Mouse (Mus musculus) megakaryocyte, embryonic 14.5 days (primary cell): ENCODE results near the gene Cpne5. TPM values are rescaled to one million over a fixed set of nuclear protein-coding genes. Genes with fewer than 3 reads are reported as not detected.

Experiments used
- H3K27me3 ChIP-seq: replicated peaks from 2 replicates; pipeline ENCODE3; 2012; ENCODE audit warnings: inconsistent platforms
- H3K36me3 ChIP-seq: replicated peaks from 2 replicates; pipeline ENCODE3; 2012; ENCODE audit warnings: low read length, inconsistent platforms, mixed read lengths
- H3K4me1 ChIP-seq: 2 replicates; pipeline ENCODE4 v1.6.1; 2012; ENCODE audit warnings: inconsistent platforms
- H3K4me3 ChIP-seq: replicated peaks from 2 replicates; pipeline ENCODE3; 2012; ENCODE audit warnings: moderate library complexity, mild to moderate bottlenecking, inconsistent platforms
- H3K9me3 ChIP-seq: 2 replicates; pipeline ENCODE4 v1.6.1; 2012; ENCODE audit warnings: inconsistent platforms
- FLI1 ChIP-seq: IDR thresholded peaks from 2 replicates; pipeline ENCODE4 v1.6.1; 2012; ENCODE audit warnings: low read length, inconsistent platforms, mixed read lengths
- GATA1 ChIP-seq: IDR thresholded peaks from 3 replicates; pipeline ENCODE4 v1.6.1; 2012; ENCODE audit warnings: mixed read lengths, low read length, inconsistent platforms, borderline replicate concordance
- polyA plus RNA-seq: library from polyadenylated mRNA; stranded (reverse); fragments of >175 nt; gene quantifications from 2 replicates; pipeline ENCODE4 v1.2.3, GENCODE M21; 2012; ENCODE audit warnings: low replicate concordance; ENCODE audit not compliant: insufficient read depth

The Cpne5 gene
- polyA plus RNA-seq, 1 experiment: 15.2 TPM

GRCm38 (mm10) chr17:29173165-29173564 lies 64.8 kb downstream of the Cpne5 start:
- Histone ChIP-seq H3K4me3 (no peak overlapping the region), H3K4me1 (peaks cover 74% of the 10 kb centered on the region), H3K9me3 (no peaks in the 10 kb centered on the region), H3K27me3 (peaks cover 26% of the 10 kb centered on the region), H3K36me3 (no peaks in the 10 kb centered on the region)
- TF ChIP-seq FLI1: no peak
- no peak for TF ChIP-seq GATA1

GRCm38 (mm10) chr17:29172062-29172461 lies 65.9 kb downstream of the Cpne5 start:
- peaks cover 22% of the 10 kb centered on the region for H3K27me3 ChIP-seq
- peaks cover 85% of the 10 kb centered on the region for H3K4me1 ChIP-seq
- no peaks in the 10 kb centered on the region for H3K9me3 ChIP-seq
- TF ChIP-seq GATA1: no peak
- no peak for TF ChIP-seq FLI1
- peak overlapping the region; percentile 46 for H3K4me3 ChIP-seq
- H3K36me3 ChIP-seq: no peaks in the 10 kb centered on the region

GRCm38 (mm10) chr17:29171001-29171772 lies 66.8 kb downstream of the Cpne5 start:
- peaks cover 85% of the 10 kb centered on the region for H3K4me1 ChIP-seq
- H3K4me3 ChIP-seq: peak overlapping the region; percentile 76
- no peaks in the 10 kb centered on the region for H3K36me3 ChIP-seq
- peaks cover 19% of the 10 kb centered on the region for H3K27me3 ChIP-seq
- TF ChIP-seq FLI1 (no peak), GATA1 (no peak)
- no peaks in the 10 kb centered on the region for H3K9me3 ChIP-seq

GRCm38 (mm10) chr17:29170431-29171000 lies 67.5 kb downstream of the Cpne5 start:
- peak overlapping the region; percentile 76 for H3K4me3 ChIP-seq
- no peaks in the 10 kb centered on the region for H3K36me3 ChIP-seq
- H3K27me3 ChIP-seq: peaks cover 13% of the 10 kb centered on the region
- no peaks in the 10 kb centered on the region for H3K9me3 ChIP-seq
- TF ChIP-seq FLI1: no peak
- no peak for TF ChIP-seq GATA1
- H3K4me1 ChIP-seq: peaks cover 85% of the 10 kb centered on the region

GRCm38 (mm10) chr17:29168996-29169601 lies 68.9 kb downstream of the Cpne5 start:
- Histone ChIP-seq H3K4me3 (peak overlapping the region; percentile 4), H3K9me3 (no peaks in the 10 kb centered on the region), H3K4me1 (peaks cover 92% of the 10 kb centered on the region), H3K36me3 (no peaks in the 10 kb centered on the region), H3K27me3 (peaks cover 10% of the 10 kb centered on the region)
- no peak for TF ChIP-seq GATA1

GRCm38 (mm10) chr17:29168438-29168837 lies 69.5 kb downstream of the Cpne5 start:
- TF ChIP-seq FLI1 (no peak), GATA1 (no peak)
- no peaks in the 10 kb centered on the region for H3K9me3 ChIP-seq
- H3K27me3 ChIP-seq: peaks cover 10% of the 10 kb centered on the region
- no peaks in the 10 kb centered on the region for H3K36me3 ChIP-seq
- H3K4me1 ChIP-seq: peaks cover 99% of the 10 kb centered on the region
- no peak overlapping the region for H3K4me3 ChIP-seq

- no peak overlapping the region for H3K4me3 ChIP-seq
Observed at GRCm38 (mm10) chr17:29167371-29167770, 70.6 kb downstream of the Cpne5 start.

GRCm38 (mm10) chr17:29165967-29166578 lies 71.9 kb downstream of the Cpne5 start:
- peaks cover 89% of the 10 kb centered on the region for H3K4me1 ChIP-seq
- TF ChIP-seq FLI1 (no peak), GATA1 (no peak)
- peaks cover 12% of the 10 kb centered on the region for H3K27me3 ChIP-seq
- H3K9me3 ChIP-seq: peaks cover 13% of the 10 kb centered on the region
- no peak overlapping the region for H3K4me3 ChIP-seq
- H3K36me3 ChIP-seq: peaks cover 6% of the 10 kb centered on the region

More at GRCm38 (mm10) chr17:29167371-29167770, 70.6 kb downstream of the Cpne5 start:
- TF ChIP-seq FLI1: no peak
- H3K36me3 ChIP-seq: peaks cover 2% of the 10 kb centered on the region
- peaks cover 99% of the 10 kb centered on the region for H3K4me1 ChIP-seq
- H3K9me3 ChIP-seq: 0 out of 2 replicates have a peak, but pooled peaks cover 2% of the 10 kb centered on the region
- H3K27me3 ChIP-seq: peaks cover 10% of the 10 kb centered on the region

- H3K4me3 ChIP-seq: peak overlapping the region; percentile 62
- peaks cover 7% of the 10 kb centered on the region for H3K36me3 ChIP-seq
- H3K4me1 ChIP-seq: peaks cover 85% of the 10 kb centered on the region
- peaks cover 11% of the 10 kb centered on the region for H3K27me3 ChIP-seq
- H3K9me3 ChIP-seq: peaks cover 15% of the 10 kb centered on the region
- TF ChIP-seq FLI1 (no peak), GATA1 (no peak)
Observed at GRCm38 (mm10) chr17:29165452-29165851, 72.5 kb downstream of the Cpne5 start.

- TF ChIP-seq FLI1: no peak
- TF ChIP-seq GATA1: no peak
- Histone ChIP-seq H3K4me1 (peaks cover 85% of the 10 kb centered on the region), H3K4me3 (peak overlapping the region; percentile 89), H3K27me3 (peaks cover 10% of the 10 kb centered on the region), H3K9me3 (peaks cover 15% of the 10 kb centered on the region), H3K36me3 (peaks cover 7% of the 10 kb centered on the region)
Observed at GRCm38 (mm10) chr17:29164469-29165111, 73.4 kb downstream of the Cpne5 start.
